Mouse (Mus musculus) bone marrow, adult 2 months (tissue): ENCODE measurements around the gene Asgr1.

Source experiments
- CTCF ChIP-seq: fragments of 200-500 bp; IDR thresholded peaks from 2 replicates; pipeline ENCODE4 v1.5.1; 2011; ENCODE audit warnings: low read length, control low read depth; ENCODE audit not compliant: control insufficient read depth, insufficient read depth
- POLR2A ChIP-seq: fragments of 200-500 bp; IDR thresholded peaks from 2 replicates; pipeline ENCODE4 v1.6.1; 2011; ENCODE audit warnings: low read depth, mild to moderate bottlenecking, control low read depth, low read length, borderline replicate concordance; ENCODE audit not compliant: control insufficient read depth

DNA sequence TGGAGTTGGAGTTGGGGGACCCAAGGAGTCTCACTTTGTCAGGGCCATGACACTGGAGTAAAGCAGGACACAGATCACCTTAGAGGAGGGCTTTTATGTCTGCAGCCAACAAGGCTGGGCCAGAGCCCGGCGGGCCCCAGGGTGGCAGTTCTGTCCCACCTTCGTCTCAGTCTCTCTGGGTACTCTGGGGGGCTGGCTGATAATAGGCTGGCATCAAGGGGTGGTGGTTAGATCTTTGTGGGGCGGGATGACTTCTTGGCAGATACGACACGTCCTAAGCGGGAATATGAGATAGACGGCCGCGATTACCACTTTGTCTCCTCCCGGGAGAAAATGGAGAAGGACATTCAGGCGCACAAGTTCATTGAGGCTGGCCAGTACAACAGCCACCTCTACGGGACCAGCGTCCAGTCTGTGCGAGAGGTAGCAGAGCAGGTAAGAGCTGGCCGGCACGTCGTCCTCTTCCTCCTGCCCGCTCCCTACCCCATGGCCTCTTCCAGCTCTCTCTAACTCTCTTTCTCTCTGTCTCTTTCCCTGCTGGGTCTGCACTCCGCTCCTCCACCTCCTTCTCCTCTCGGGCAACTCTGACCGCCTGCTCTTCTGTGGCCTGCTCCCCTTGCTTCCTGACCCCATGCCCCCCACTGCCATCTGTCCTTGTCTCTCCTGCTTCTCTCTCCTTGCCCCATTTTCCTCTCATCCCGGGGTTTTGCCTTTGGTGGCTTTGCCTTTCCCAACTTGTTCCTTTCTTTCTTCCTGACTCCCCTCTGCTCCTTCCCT, 11.4 kb upstream of the Asgr1 start:
- TF ChIP-seq POLR2A (no peak), CTCF (no peak)
